Mouse (Mus musculus) brain, embryonic 14.5 days (tissue): ENCODE measurements around the gene Wdr60.

Experiments used
- CTCF ChIP-seq: fragments of 200-500 bp; IDR thresholded peaks from 2 replicates; pipeline ENCODE4 v1.5.1; 2012; ENCODE audit warnings: inconsistent platforms, mild to moderate bottlenecking, moderate library complexity, borderline replicate concordance; ENCODE audit not compliant: insufficient read depth, insufficient read length; ENCODE audit errors: extremely low read depth
- POLR2A ChIP-seq: fragments of 200-500 bp; IDR thresholded peaks from 2 replicates; pipeline ENCODE4 v1.6.1; 2012; ENCODE audit warnings: mild to moderate bottlenecking, inconsistent platforms, borderline replicate concordance; ENCODE audit not compliant: poor library complexity, insufficient read depth, insufficient read length, severe bottlenecking; ENCODE audit errors: extremely low read depth

- TF ChIP-seq CTCF, result no peak
- no peak for TF ChIP-seq POLR2A
Measured at GRCm38 (mm10) chr12:116282856-116283255, 20.0 kb upstream of the Wdr60 start.
